Mouse (Mus musculus) fibroblast of lung, adult 2 months (primary cell): ENCODE data around the gene Tcap.

ENCODE experiments used
- DNase-seq: peaks from one replicate; pipeline ENCODE4 v3.0.0-alpha.2; 2011; ENCODE audit warnings: low read depth

Gene Tcap

GRCm38 (mm10) chr11:98412797-98413301 is 29.2 kb downstream of the Tcap start:
- DNase-seq: no peak

GRCm38 (mm10) chr11:98413731-98414130 is 30.1 kb downstream of the Tcap start:
- DNase-seq: no peak

GRCm38 (mm10) chr11:98414162-98414561 is 30.6 kb downstream of the Tcap start:
- DNase-seq: no peak

- no peak for DNase-seq
Measured at GRCm38 (mm10) chr11:98417074-98417473, 33.5 kb downstream of the Tcap start.

GRCm38 (mm10) chr11:98418273-98418672 is 34.7 kb downstream of the Tcap start:
- DNase-seq: no peak

GRCm38 (mm10) chr11:98418939-98419547 is 35.4 kb downstream of the Tcap start:
- no peak for DNase-seq

GRCm38 (mm10) chr11:98426592-98426991 is 43.0 kb downstream of the Tcap start:
- DNase-seq: no peak

- no peak for DNase-seq
Measured at GRCm38 (mm10) chr11:98428436-98428835, 44.8 kb downstream of the Tcap start.

- no peak for DNase-seq
Measured at GRCm38 (mm10) chr11:98431743-98432502, 48.3 kb downstream of the Tcap start.
